Mouse (Mus musculus) stomach, embryonic 15.5 days (tissue): ENCODE results near the gene Slc25a39. TPM values are rescaled to one million over a fixed set of nuclear protein-coding genes. Genes with fewer than 3 reads are reported as not detected.
A peak's percentile ranks its signal among the peaks of the same experiment; 100 is the strongest.
"Not testable (repeated sequence)": the region's sequence is repeated elsewhere in the genome, so short reads cannot be mapped to it uniquely, and the experiment has no call there.

Experiments used
- ATAC-seq: fragments of 200-750 bp; cut with Nextera tagmentation; 2 replicates; pipeline ENCODE4 v1.8.0; 2017; ENCODE audit warnings: low read depth, moderate number of reproducible peaks, moderate TSS enrichment; ENCODE audit not compliant: insufficient read depth, low FRiP score
- H3K27ac ChIP-seq: fragments of 300-500 bp; sonication (generic); 2 replicates; pipeline ENCODE4 v1.5.1; 2015; ENCODE audit warnings: mild to moderate bottlenecking, inconsistent platforms
- H3K27me3 ChIP-seq: fragments of 300-500 bp; sonication (generic); replicated peaks from 2 replicates; pipeline ENCODE4 v1.6.1; 2015; ENCODE audit warnings: inconsistent platforms
- H3K36me3 ChIP-seq: fragments of 300-500 bp; sonication (generic); 2 replicates; pipeline ENCODE4 v1.6.1; 2015; ENCODE audit warnings: inconsistent platforms
- H3K4me1 ChIP-seq: fragments of 300-500 bp; sonication (generic); 2 replicates; pipeline ENCODE4 v1.6.1; 2015; ENCODE audit warnings: inconsistent platforms
- H3K4me2 ChIP-seq: fragments of 300-500 bp; sonication (generic); 2 replicates; pipeline ENCODE4 v1.6.1; 2015; ENCODE audit warnings: mild to moderate bottlenecking, inconsistent platforms
- H3K4me3 ChIP-seq: fragments of 300-500 bp; sonication (generic); replicated peaks from 2 replicates; pipeline ENCODE4 v1.5.1; 2015; ENCODE audit warnings: inconsistent platforms
- H3K9ac ChIP-seq: fragments of 300-500 bp; sonication (generic); 2 replicates; pipeline ENCODE4 v1.6.1; 2015; ENCODE audit warnings: inconsistent platforms
- H3K9me3 ChIP-seq: fragments of 300-500 bp; sonication (generic); 2 replicates; pipeline ENCODE4 v1.6.1; 2016; ENCODE audit warnings: inconsistent platforms
- WGBS: fragments of 180-500 bp; shearing (Covaris S2); methylation state at CpG from one replicate; pipeline ENCODE4 v1.1.7; 2015; 5-methylcytosine and 5-hydroxymethylcytosine counted together
- polyA plus RNA-seq: library from polyadenylated mRNA; unstranded; fragments of >200 nt; fragmentation: Nextera tagmentation; extraction: Ambion mirVana; gene quantifications from 2 replicates; pipeline ENCODE4 v1.2.1, GENCODE M21; 2015

Gene Slc25a39
- polyA plus RNA-seq, 1 experiment from 2014 or later = 259 TPM

DNA sequence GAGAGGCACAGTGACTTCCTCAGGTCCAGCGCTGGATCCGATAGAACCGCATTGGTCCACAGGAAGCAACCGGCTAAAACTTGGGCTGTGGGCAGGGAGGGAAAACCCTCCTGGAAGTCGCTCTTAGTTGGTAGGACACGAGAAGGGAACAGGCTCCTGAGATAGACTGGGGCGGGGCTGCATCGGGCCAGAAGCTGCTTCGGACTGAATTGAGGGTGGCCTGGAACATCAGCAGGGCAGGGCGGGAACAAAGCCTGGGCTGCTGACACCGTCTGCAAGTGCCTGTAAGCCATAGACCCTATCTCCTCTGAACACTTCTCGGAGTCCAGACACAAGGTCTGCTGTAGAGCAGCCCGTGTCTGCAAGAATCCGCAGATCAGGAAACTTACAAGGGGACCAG lies 34.8 kb downstream of the Slc25a39 start:
- ATAC-seq = no peak; the same call in 1 of the 2 replicates
- H3K9me3 ChIP-seq = no peaks in the 10 kb centered on the region

DNA sequence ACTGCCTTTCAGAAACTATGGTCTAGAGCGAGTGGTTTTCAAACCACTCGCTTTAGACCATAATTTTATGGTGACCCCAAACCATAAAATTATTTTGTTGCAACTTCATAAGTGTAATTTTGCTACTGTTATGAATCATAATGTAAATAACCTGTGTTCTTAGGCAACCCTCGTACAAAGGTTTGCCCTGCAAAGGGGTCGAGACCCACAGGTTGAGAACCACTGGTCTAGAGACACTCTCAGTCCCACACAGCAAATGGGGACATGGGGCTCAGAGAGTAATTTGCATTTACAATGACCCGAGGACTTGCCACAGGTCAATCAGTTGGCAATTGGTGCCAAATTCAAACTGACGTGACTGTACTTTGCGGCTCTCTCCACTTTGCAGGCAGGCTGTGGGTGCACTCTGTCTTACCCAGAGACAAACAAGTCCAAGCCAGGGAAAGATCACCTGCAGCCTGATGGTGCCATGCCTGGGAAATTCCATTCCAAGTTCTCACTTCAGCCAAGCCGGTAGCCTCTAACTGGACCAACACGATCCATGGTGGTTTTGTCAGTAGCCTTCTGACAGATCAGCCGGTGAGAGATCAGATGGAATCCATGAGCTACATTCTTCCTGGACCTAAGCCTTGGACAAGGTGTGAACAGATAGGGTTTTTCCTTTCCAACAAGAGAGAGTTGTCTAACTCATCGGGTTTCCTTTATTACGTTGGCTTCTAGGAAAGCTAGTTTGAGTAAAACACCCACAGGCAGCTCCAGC lies 35.6 kb downstream of the Slc25a39 start:
- no peak overlapping the region for H3K27ac ChIP-seq
- no peak overlapping the region for H3K9ac ChIP-seq
- H3K36me3 ChIP-seq = no peaks in the 10 kb centered on the region
- H3K27me3 ChIP-seq = no peaks in the 10 kb centered on the region
- no peaks in the 10 kb centered on the region for H3K9me3 ChIP-seq
- no peak overlapping the region for H3K4me3 ChIP-seq
- 86% methylated on average over 12 of the region's 12 CpGs for WGBS
- peaks cover 21% of the 10 kb centered on the region for H3K4me1 ChIP-seq
- no peak for ATAC-seq
- H3K4me2 ChIP-seq = no peak overlapping the region

More for the DNA sequence above, 34.8 kb downstream of the Slc25a39 start:
- Histone ChIP-seq H3K4me3 (no peak overlapping the region), H3K27ac (no peak overlapping the region), H3K4me1 (peaks cover 21% of the 10 kb centered on the region), H3K36me3 (no peaks in the 10 kb centered on the region), H3K4me2 (no peak overlapping the region), H3K27me3 (no peaks in the 10 kb centered on the region), H3K9ac (no peak overlapping the region)
- 44% methylated on average over 14 of the region's 14 CpGs for WGBS

GRCm38 (mm10) chr11:102370285-102370684 lies 37.5 kb downstream of the Slc25a39 start:
- Histone ChIP-seq H3K27ac (no peak overlapping the region), H3K27me3 (no peaks in the 10 kb centered on the region), H3K4me2 (no peak overlapping the region), H3K36me3 (no peaks in the 10 kb centered on the region), H3K9ac (no peak overlapping the region), H3K4me1 (peaks cover 6% of the 10 kb centered on the region), H3K9me3 (no peaks in the 10 kb centered on the region), H3K4me3 (no peak overlapping the region)
- 45% methylated on average over 7 of the region's 7 CpGs for WGBS
- ATAC-seq = no peak

DNA sequence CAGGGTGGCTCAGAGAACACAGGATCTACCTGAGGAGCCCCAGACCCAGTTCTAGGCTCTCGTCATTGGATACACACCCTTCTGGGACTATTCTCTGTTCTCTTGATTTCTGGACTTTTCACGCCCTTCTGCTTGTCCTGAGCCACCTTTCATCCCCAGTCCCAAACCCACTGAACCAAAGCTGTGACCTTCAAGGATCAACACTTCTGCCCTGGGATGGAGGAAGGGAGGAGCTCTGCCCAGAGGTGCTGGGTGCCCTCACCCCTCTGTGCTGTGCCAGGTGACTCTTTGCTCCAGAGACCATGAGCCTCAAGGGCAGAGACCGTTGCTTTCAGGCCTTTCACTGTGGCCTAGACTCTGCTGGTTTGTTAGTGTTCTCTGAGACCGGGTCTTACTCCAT lies 38.5 kb downstream of the Slc25a39 start:
- H3K4me2 ChIP-seq = no peak overlapping the region
- 64% methylated on average over 4 of the region's 4 CpGs for WGBS
- no peak for ATAC-seq

GRCm38 (mm10) chr11:102368347-102368746 lies 39.4 kb downstream of the Slc25a39 start:
- no peaks in the 10 kb centered on the region for H3K36me3 ChIP-seq
- H3K4me2 ChIP-seq = no peak overlapping the region
- H3K4me1 ChIP-seq = no peaks in the 10 kb centered on the region
- no peak for ATAC-seq
- H3K9me3 ChIP-seq = no peaks in the 10 kb centered on the region
- WGBS = 75% methylated on average over 5 of the region's 5 CpGs
- H3K27me3 ChIP-seq = no peaks in the 10 kb centered on the region
- no peak overlapping the region for H3K27ac ChIP-seq
- no peak overlapping the region for H3K9ac ChIP-seq
- H3K4me3 ChIP-seq = no peak overlapping the region

More for the DNA sequence above, 38.5 kb downstream of the Slc25a39 start:
- Histone ChIP-seq H3K27ac (no peak overlapping the region), H3K27me3 (no peaks in the 10 kb centered on the region), H3K36me3 (no peaks in the 10 kb centered on the region), H3K4me3 (no peak overlapping the region), H3K9ac (no peak overlapping the region), H3K9me3 (no peaks in the 10 kb centered on the region), H3K4me1 (no peaks in the 10 kb centered on the region)

DNA sequence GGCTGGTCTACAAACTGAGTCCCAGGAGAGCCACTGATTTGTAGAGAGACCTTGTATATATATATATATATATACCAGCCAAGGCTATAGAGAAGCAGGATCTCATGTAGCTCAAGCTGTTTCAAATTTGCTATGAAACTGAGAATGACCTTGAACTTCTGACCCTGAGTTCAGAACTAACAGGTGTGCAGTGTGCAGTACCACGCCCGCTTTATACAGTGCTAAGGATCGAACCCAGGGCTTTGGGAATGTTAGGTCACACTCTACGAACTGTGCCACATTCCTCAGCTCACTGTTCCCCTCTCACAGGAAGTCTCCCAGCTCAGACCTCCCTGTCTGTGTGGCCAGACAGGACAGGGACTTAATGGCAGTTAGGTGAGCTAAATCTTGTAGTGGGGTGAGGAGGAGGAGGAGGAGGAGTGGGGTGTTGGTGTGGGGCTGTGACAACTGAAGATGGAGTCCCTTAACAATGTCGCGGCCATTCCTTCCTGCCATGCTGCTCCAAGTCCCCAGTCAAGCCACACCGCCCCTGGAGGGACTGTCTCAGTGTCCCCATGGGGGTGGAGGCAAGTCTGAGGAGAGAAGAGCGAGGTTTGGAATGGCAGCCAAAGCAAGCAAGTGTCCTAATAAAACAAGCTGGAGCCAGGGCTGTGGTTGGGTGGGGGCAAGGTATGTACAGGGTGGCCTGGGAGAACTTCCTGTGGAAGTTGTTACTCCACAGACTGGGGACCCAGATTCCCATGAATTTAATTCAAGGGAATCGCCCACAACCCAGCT lies 40.1 kb downstream of the Slc25a39 start:
- Histone ChIP-seq H3K4me1 (no peaks in the 10 kb centered on the region), H3K9me3 (no peaks in the 10 kb centered on the region), H3K36me3 (no peaks in the 10 kb centered on the region), H3K27ac (no peak overlapping the region), H3K4me3 (no peak overlapping the region), H3K4me2 (no peak overlapping the region), H3K27me3 (no peaks in the 10 kb centered on the region), H3K9ac (no peak overlapping the region)
- 71% methylated on average over 9 of the region's 9 CpGs for whole genome bisulfite sequencing
- no peak for ATAC-seq

GRCm38 (mm10) chr11:102366103-102366502 lies 41.6 kb downstream of the Slc25a39 start, which contains the start of gene Slc4a1:
TSS of gene Slc4a1 (minus strand) at chr11:102366203.
- H3K36me3 ChIP-seq, H3K27me3 ChIP-seq, ATAC-seq, H3K4me3 ChIP-seq, H3K9ac ChIP-seq, H3K4me1 ChIP-seq, H3K4me2 ChIP-seq, H3K9me3 ChIP-seq, H3K27ac ChIP-seq: not testable (repeated sequence)
- 79% methylated on average over 8 of the region's 8 CpGs for WGBS

GRCm38 (mm10) chr11:102365699-102366098 lies 42.0 kb downstream of the Slc25a39 start:
- no peaks in the 10 kb centered on the region for H3K4me1 ChIP-seq
- H3K27ac ChIP-seq = no peak overlapping the region
- ATAC-seq = no peak; the same call in 1 of the 2 replicates
- no peak overlapping the region for H3K4me3 ChIP-seq
- no peaks in the 10 kb centered on the region for H3K36me3 ChIP-seq
- no peaks in the 10 kb centered on the region for H3K9me3 ChIP-seq
- H3K9ac ChIP-seq = no peak overlapping the region
- H3K4me2 ChIP-seq = no peak overlapping the region
- no peaks in the 10 kb centered on the region for H3K27me3 ChIP-seq
- 49% methylated on average over 4 of the region's 4 CpGs for WGBS

DNA sequence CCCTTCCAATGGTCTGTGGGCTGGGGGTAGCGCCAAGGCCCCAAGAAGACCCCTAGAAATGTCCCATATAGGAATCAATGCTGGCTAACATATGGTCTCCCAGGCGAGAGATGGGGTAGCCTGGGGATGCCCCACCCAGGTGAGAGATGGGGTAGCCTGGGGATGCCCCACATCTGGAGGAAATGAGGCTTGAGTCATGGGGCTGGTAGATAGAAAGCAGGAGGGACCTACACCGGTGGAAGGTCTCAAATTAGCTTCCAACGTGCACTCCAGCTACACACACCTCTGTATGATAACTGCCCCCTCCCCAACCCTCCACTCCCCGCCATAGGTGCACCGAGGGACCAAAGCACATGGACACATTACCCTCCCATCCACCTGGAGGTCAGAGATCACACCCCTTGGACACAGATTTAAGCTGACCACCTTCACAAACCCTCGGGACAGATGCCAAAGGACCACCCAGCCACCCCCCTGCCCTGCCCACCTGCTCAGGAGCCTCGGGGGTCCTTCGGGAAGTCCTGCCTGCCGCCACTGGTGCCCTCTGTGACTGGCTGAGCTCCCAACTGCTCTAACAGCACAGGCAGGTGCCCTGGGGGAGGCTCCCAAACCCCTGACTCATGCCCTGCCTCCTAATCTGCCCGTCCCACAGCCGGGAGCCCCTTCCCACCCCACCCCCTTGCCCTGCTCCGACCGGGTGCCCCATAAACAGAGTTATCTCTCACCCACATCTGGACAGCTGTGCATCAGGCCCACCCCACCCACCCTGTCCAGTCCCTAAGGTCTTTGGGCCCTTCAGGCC lies 43.0 kb downstream of the Slc25a39 start:
- Histone ChIP-seq H3K4me1 (no peaks in the 10 kb centered on the region), H3K9ac (no peak overlapping the region), H3K27me3 (no peaks in the 10 kb centered on the region), H3K9me3 (no peaks in the 10 kb centered on the region), H3K36me3 (no peaks in the 10 kb centered on the region), H3K27ac (no peak overlapping the region), H3K4me2 (no peak overlapping the region), H3K4me3 (no peak overlapping the region)
- 65% methylated on average over 14 of the region's 14 CpGs for WGBS
- ATAC-seq = peak; percentile 89

DNA sequence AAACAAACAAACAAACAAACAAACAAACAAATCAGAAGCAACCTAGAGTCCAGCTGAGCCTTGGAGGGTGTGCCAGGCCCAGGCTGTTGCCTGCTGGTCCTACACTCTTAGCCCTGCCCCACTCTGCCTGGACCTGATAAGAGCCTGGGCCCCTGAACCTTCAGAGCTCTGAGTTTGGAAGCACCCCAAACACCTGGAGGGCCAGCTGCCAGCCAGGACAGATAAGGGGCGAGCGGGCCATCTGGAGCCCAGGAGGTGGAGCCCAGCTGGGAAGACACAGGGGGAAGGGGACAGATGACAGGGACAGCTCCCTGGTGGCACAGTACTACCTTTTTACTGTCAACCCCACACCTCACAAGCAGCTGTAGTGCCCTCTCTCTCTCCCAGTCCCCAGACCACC lies 44.1 kb downstream of the Slc25a39 start:
- Histone ChIP-seq H3K4me1 (no peaks in the 10 kb centered on the region), H3K9ac (no peak overlapping the region), H3K36me3 (no peaks in the 10 kb centered on the region), H3K9me3 (no peaks in the 10 kb centered on the region), H3K27ac (no peak overlapping the region), H3K27me3 (no peaks in the 10 kb centered on the region), H3K4me3 (no peak overlapping the region), H3K4me2 (no peak overlapping the region)
- 32% methylated on average over 2 of the region's 2 CpGs for WGBS
- peak; percentile 80 for ATAC-seq

DNA sequence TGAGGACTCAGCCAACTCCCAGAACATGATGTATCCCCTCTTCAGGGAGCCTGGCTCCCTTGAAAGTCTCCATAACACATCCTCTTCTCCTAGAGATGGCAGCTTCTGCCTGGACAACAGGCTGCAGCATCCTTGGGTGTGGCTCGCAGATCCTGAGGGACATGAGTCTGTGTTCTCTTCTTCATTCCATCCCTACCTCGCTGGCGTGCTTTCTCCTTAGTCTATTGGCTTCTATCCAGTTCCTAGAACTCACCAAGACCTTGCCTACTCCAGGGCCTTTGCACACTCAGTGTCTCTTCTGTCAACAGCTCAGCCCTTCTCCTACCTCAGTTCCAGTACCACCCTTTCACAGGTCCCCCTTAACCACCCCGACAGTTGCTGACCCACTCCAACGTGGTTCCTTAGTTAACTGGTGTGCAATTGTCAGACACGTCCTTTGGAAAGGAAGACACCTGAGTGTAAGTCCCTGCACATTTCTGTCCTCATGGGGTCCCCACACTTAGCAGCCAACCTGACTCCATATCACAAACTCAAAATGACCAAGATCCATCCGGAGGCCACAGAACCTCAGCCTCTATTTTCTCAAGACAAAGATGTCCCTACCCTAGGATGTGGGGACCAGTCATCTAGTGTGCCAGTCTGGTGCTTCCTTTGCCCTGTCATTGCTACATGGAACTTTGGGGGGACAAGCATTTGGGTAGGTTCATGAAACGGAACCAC lies 45.8 kb downstream of the Slc25a39 start:
- WGBS = 86% methylated on average over 8 of the region's 8 CpGs
- Histone ChIP-seq H3K4me2 (no peak overlapping the region), H3K36me3 (no peaks in the 10 kb centered on the region), H3K4me3 (no peak overlapping the region), H3K4me1 (no peaks in the 10 kb centered on the region), H3K9me3 (no peaks in the 10 kb centered on the region), H3K9ac (no peak overlapping the region), H3K27ac (no peak overlapping the region), H3K27me3 (no peaks in the 10 kb centered on the region; the same call in 1 of the 2 replicates)
- no peak for ATAC-seq
